Comparison of ENCODE assay signal across 12 mouse cellular contexts in the genomic region with DNA sequence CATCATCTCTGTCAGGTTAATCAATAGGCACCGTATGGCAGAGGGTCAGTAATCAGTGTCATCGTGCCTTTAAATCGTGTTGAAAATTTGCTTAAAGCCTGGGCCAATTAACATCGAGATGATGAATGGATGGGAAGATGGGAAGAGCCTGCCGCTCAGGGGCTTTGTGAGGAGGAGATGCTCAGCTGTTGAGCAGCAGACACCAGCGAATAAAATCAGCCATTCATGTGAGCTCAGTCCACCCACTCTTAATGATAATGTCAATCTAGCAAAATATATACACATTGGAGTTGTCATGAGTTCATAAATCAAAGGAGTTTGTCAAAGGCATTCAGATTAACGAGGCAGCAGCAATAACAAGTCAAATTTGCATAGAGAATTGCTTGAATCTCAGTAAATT.
DNase-seq lines count a peak whose midpoint lies in the region; ATAC-seq lines count a peak whose summit lies in the region.
"Had no signal": no experiment of that assay in that cellular context is flagged by ENCODE, and none has a peak within 500 bp of the region (broad histone marks: within the 10 kb centered on the region; RNA-seq: fewer than 3 reads in every experiment).

No protein-coding gene starts in this region.

- no peak overlapping the region for H3K9ac ChIP-seq in midbrain, embryonic 12.5 days (replicated peaks)
- no peak overlapping the region for H3K9ac ChIP-seq in forebrain, embryonic 12.5 days
- peak overlapping the region; percentile 42 for H3K9ac ChIP-seq in liver, embryonic 11.5 days (ENCODE audit: low read depth, low read length)
- H3K9ac ChIP-seq in neural tube, embryonic 13.5 days, result peak overlapping the region; percentile 46

- 54% methylated on average over 7 of the region's 7 CpGs for WGBS in midbrain, embryonic 12.5 days
- 80% methylated on average over 7 of the region's 7 CpGs for WGBS in midbrain, embryonic 10.5 days
- 42% methylated on average over 7 of the region's 7 CpGs for WGBS in forebrain, embryonic 12.5 days
- 64% methylated on average over 7 of the region's 7 CpGs for WGBS in liver, embryonic 11.5 days
- WGBS in neural tube, embryonic 13.5 days, result 14% methylated on average over 7 of the region's 7 CpGs

- H3K27me3 ChIP-seq in midbrain, embryonic 12.5 days, result peaks cover 5% of the 10 kb centered on the region; the same call in 1 of the 2 replicates
- peaks cover 59% of the 10 kb centered on the region for H3K27me3 ChIP-seq in midbrain, embryonic 10.5 days (ENCODE audit: low read depth, poor library complexity, severe bottlenecking)
- no peaks in the 10 kb centered on the region for H3K27me3 ChIP-seq in forebrain, embryonic 12.5 days
- H3K27me3 ChIP-seq in liver, embryonic 11.5 days (replicated peaks; ENCODE audit: control insufficient read depth, insufficient read depth, low read length), result no peaks in the 10 kb centered on the region
- no peaks in the 10 kb centered on the region for H3K27me3 ChIP-seq in neural tube, embryonic 13.5 days

- 0 out of 2 replicates have a peak overlapping the region, but pooled peaks have one; percentile 7 for H3K4me2 ChIP-seq in midbrain, embryonic 12.5 days (replicated peaks)
- 0 out of 2 replicates have a peak overlapping the region, but pooled peaks have one; percentile 1 for H3K4me2 ChIP-seq in forebrain, embryonic 12.5 days
- peak overlapping the region; percentile 64 for H3K4me2 ChIP-seq in liver, embryonic 11.5 days
- peak overlapping the region; percentile 26 for H3K4me2 ChIP-seq in neural tube, embryonic 13.5 days

- peak overlapping the region; percentile 46 for H3K27ac ChIP-seq in midbrain, embryonic 12.5 days (replicated peaks)
- no peak overlapping the region for H3K27ac ChIP-seq in midbrain, embryonic 10.5 days (replicated peaks)
- peak overlapping the region; percentile 46; the same call in 1 of the 2 replicates for H3K27ac ChIP-seq in forebrain, embryonic 12.5 days
- peak overlapping the region; percentile 94 for H3K27ac ChIP-seq in liver, embryonic 11.5 days (ENCODE audit: low read depth, low read length)
- peak overlapping the region; percentile 83 for H3K27ac ChIP-seq in neural tube, embryonic 13.5 days (replicated peaks)

- no peak for ATAC-seq in midbrain, embryonic 12.5 days (ENCODE audit: low FRiP score, low read depth)
- ATAC-seq in forebrain, embryonic 12.5 days (ENCODE audit: low FRiP score), result no peak
- ATAC-seq in liver, embryonic 11.5 days (replicated peaks; ENCODE audit: low FRiP score), result no peak
- peak; percentile 90 for ATAC-seq in neural tube, embryonic 13.5 days (ENCODE audit: low read depth)

- H3K9me3 ChIP-seq in midbrain, embryonic 12.5 days, result no peaks in the 10 kb centered on the region
- no peaks in the 10 kb centered on the region for H3K9me3 ChIP-seq in midbrain, embryonic 10.5 days (replicated peaks)
- no peaks in the 10 kb centered on the region for H3K9me3 ChIP-seq in forebrain, embryonic 12.5 days
- H3K9me3 ChIP-seq in liver, embryonic 11.5 days (ENCODE audit: control insufficient read depth, low read length), result no peaks in the 10 kb centered on the region
- no peaks in the 10 kb centered on the region for H3K9me3 ChIP-seq in neural tube, embryonic 13.5 days

- DNase-seq in midbrain, embryonic 10.5 days (ENCODE audit: low spot score), result no peak
- DNase-seq in liver, embryonic 11.5 days (ENCODE audit: low spot score), result no peak
- no peak for DNase-seq in right cerebral cortex, postnatal 4 days
- no peak for DNase-seq in adrenal gland, postnatal 25 days
- DNase-seq in urinary bladder, postnatal 25 days (ENCODE audit: low spot score), result no peak
- DNase-seq: cerebellum, adult 9-11 months; heart, postnatal 36 days; kidney, postnatal 10 days; right cerebral cortex, adult 18-20 months had no signal

- H3K4me1 ChIP-seq in midbrain, embryonic 12.5 days, result peaks cover 22% of the 10 kb centered on the region
- peaks cover 13% of the 10 kb centered on the region for H3K4me1 ChIP-seq in midbrain, embryonic 10.5 days
- H3K4me1 ChIP-seq in forebrain, embryonic 12.5 days, result peaks cover 26% of the 10 kb centered on the region
- peaks cover 24% of the 10 kb centered on the region for H3K4me1 ChIP-seq in liver, embryonic 11.5 days (replicated peaks; ENCODE audit: control insufficient read depth, insufficient read depth, low read length)
- peaks cover 41% of the 10 kb centered on the region for H3K4me1 ChIP-seq in neural tube, embryonic 13.5 days (replicated peaks)

- H3K4me3 ChIP-seq in midbrain, embryonic 12.5 days, result no peak overlapping the region
- no peak overlapping the region for H3K4me3 ChIP-seq in midbrain, embryonic 10.5 days
- H3K4me3 ChIP-seq in forebrain, embryonic 12.5 days (replicated peaks), result no peak overlapping the region
- H3K4me3 ChIP-seq in liver, embryonic 11.5 days (ENCODE audit: low read depth, low read length), result peak overlapping the region; percentile 42
- H3K4me3 ChIP-seq in neural tube, embryonic 13.5 days, result no peak overlapping the region

- H3K36me3 ChIP-seq in midbrain, embryonic 12.5 days, result no peaks in the 10 kb centered on the region
- no peaks in the 10 kb centered on the region for H3K36me3 ChIP-seq in midbrain, embryonic 10.5 days
- H3K36me3 ChIP-seq in forebrain, embryonic 12.5 days (replicated peaks), result no peaks in the 10 kb centered on the region
- H3K36me3 ChIP-seq in liver, embryonic 11.5 days (ENCODE audit: control insufficient read depth, insufficient read depth, low read length), result no peaks in the 10 kb centered on the region
- no peaks in the 10 kb centered on the region for H3K36me3 ChIP-seq in neural tube, embryonic 13.5 days

Comparison
In these comparisons a context has a peak if more than half of its experiments do, and no peak if none do; other contexts are left out.
1. H3K4me2 ChIP-seq: peak in every context shown above with its lines; median percentile 64 in liver, embryonic 11.5 days; 26 in neural tube, embryonic 13.5 days; 7 in midbrain, embryonic 12.5 days; 1 in forebrain, embryonic 12.5 days.
2. H3K9ac ChIP-seq: peak in liver, embryonic 11.5 days (single experiment) and neural tube, embryonic 13.5 days (single experiment); none in midbrain, embryonic 12.5 days (single experiment) and forebrain, embryonic 12.5 days (single experiment).